Mouse (Mus musculus) heart, embryonic 13.5 days (tissue): ENCODE results near the gene Smoc2. TPM values are rescaled to one million over a fixed set of nuclear protein-coding genes. Genes with fewer than 3 reads are reported as not detected.
A peak's percentile ranks its signal among the peaks of the same experiment; 100 is the strongest.

Experiments
- ATAC-seq: fragments of 200-750 bp; cut with Nextera tagmentation; 2 replicates; pipeline ENCODE4 v1.8.0; 2017; ENCODE audit warnings: moderate TSS enrichment; ENCODE audit not compliant: insufficient number of reproducible peaks, low FRiP score, low TSS enrichment; ENCODE audit errors: extremely low read depth
- H3K27ac ChIP-seq: fragments of 300-500 bp; sonication (generic); replicated peaks from 2 replicates; pipeline ENCODE4 v1.5.1; 2015; ENCODE audit warnings: moderate library complexity, mild to moderate bottlenecking, inconsistent platforms
- H3K27me3 ChIP-seq: fragments of 300-500 bp; sonication (generic); replicated peaks from 2 replicates; pipeline ENCODE4 v1.6.1; 2015; ENCODE audit warnings: mild to moderate bottlenecking, inconsistent platforms
- H3K36me3 ChIP-seq: fragments of 300-500 bp; sonication (generic); 2 replicates; pipeline ENCODE4 v1.6.1; 2015; ENCODE audit warnings: mild to moderate bottlenecking, inconsistent platforms
- H3K4me1 ChIP-seq: fragments of 300-500 bp; sonication (generic); 2 replicates; pipeline ENCODE4 v1.6.1; 2015; ENCODE audit warnings: inconsistent platforms
- H3K4me2 ChIP-seq: fragments of 300-500 bp; sonication (generic); 2 replicates; pipeline ENCODE4 v1.6.1; 2015; ENCODE audit warnings: inconsistent platforms, mild to moderate bottlenecking, moderate library complexity
- H3K4me3 ChIP-seq: fragments of 300-500 bp; sonication (generic); 2 replicates; pipeline ENCODE4 v1.5.1; 2015; ENCODE audit warnings: moderate library complexity, mild to moderate bottlenecking, inconsistent platforms
- H3K9ac ChIP-seq: fragments of 300-500 bp; sonication (generic); 2 replicates; pipeline ENCODE4 v1.6.1; 2015; ENCODE audit warnings: inconsistent platforms, mild to moderate bottlenecking, moderate library complexity
- H3K9me3 ChIP-seq: fragments of 300-500 bp; sonication (generic); 2 replicates; pipeline ENCODE4 v1.6.1; 2016; ENCODE audit warnings: inconsistent platforms
- WGBS: fragments of 180-500 bp; shearing (Covaris S2); methylation state at CpG from one replicate; pipeline ENCODE4 v1.1.7; 2015; ENCODE audit warnings: mixed read lengths; 5-methylcytosine and 5-hydroxymethylcytosine counted together
- polyA plus RNA-seq: library from polyadenylated mRNA; unstranded; fragments of >200 nt; fragmentation: Nextera tagmentation; extraction: Ambion mirVana; gene quantifications from 2 replicates; pipeline ENCODE4 v1.2.1, GENCODE M21; 2015

Smoc2 gene
- polyA plus RNA-seq, 1 experiment from 2014 or later: 48.1 TPM

DNA sequence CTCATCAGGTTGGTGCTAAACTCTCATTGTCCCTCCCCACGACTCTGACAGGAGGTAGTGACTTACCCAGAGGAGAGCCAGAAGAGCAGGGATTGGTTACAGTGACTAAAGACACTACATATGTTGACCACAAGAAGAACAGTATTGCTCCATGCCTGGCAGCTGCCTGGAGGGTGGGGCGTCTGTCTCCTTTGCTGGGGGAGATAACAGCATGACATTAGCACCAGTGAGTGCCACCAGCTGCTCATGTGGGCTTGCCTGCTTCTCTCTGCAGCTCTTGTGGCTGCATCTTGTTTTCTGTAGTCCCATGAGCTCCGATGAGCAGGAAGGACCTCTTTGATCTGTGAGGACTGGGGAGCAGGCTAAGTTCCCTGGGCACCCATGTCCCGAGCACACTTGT is 29.7 kb upstream of the Smoc2 start:
- Histone ChIP-seq H3K4me3 (no peak overlapping the region), H3K9ac (no peak overlapping the region), H3K36me3 (no peaks in the 10 kb centered on the region), H3K27me3 (peaks cover 67% of the 10 kb centered on the region), H3K4me2 (no peak overlapping the region), H3K27ac (no peak overlapping the region), H3K9me3 (no peaks in the 10 kb centered on the region), H3K4me1 (peaks cover 21% of the 10 kb centered on the region)
- WGBS: 26% methylated on average over 4 of the region's 4 CpGs
- ATAC-seq: no peak

DNA sequence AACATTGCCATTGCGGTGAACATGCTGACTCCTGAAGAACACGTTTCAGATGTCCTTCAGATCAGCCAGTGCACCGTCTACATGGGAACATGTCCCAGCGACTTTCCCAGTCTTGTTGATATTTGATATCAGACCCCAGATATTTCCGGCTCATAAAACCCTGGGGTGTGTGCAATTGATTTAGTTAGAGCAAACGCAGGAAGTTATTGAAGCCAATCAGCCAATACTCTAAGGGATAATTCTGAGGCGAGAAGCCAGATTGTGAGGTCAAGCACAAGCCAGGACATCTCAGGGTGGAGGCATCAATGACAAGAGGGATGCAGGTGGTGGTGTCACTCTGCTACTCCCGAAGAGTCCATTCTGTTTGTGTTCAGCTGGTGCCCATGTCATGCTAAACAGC is 28.9 kb upstream of the Smoc2 start:
- Histone ChIP-seq H3K27me3 (peaks cover 67% of the 10 kb centered on the region), H3K4me2 (no peak overlapping the region), H3K4me3 (no peak overlapping the region), H3K36me3 (no peaks in the 10 kb centered on the region), H3K9me3 (no peaks in the 10 kb centered on the region), H3K4me1 (peaks cover 21% of the 10 kb centered on the region), H3K9ac (no peak overlapping the region), H3K27ac (no peak overlapping the region)
- WGBS: 68% methylated on average over 8 of the region's 8 CpGs
- no peak for ATAC-seq

DNA sequence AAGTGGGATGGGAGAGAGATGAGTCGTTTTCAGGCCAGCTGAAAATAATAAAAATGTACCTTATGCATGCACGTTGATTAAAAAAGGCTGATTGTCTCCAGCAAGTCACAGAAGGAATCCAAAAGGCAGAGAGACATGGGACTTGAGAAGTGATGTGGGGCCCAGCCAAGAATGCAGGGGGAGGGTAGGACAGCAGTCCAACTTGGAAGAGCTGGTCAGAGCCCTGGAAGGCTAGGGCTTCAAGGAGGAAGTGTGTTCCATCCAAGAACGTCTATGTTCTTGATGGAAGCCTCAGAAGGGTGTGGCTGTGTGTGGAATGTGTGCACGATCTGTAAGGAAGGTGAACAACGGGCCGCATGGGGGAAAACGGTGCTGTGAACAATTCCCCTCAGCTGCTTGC is 26.9 kb upstream of the Smoc2 start:
- H3K27me3 ChIP-seq: peaks cover 69% of the 10 kb centered on the region

DNA sequence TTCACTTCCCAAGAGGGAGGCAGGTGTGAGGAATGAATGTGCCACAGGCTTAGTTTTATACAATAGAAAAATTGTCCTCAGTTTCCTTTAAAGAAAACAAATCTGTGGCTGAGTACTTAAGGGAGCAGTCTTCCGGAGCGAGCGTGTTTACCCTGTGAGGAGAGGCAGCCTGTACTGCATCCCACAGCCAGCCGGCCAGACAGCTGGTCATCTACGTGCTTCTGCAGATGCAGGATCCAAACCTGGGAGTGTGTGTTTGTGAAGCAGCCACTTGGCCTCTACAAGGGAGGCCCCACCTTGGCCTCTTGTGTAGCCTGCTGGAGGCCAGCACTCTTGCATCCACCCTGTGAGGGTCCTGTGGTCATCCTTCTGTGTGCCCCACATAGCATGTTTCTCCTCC is 24.7 kb upstream of the Smoc2 start:
- 60% methylated on average over 5 of the region's 5 CpGs for WGBS
- H3K4me1 ChIP-seq: peaks cover 16% of the 10 kb centered on the region
- no peak overlapping the region for H3K9ac ChIP-seq
- no peak overlapping the region for H3K4me2 ChIP-seq
- no peaks in the 10 kb centered on the region for H3K9me3 ChIP-seq
- ATAC-seq: no peak
- H3K27ac ChIP-seq: no peak overlapping the region
- H3K27me3 ChIP-seq: peaks cover 67% of the 10 kb centered on the region
- no peaks in the 10 kb centered on the region for H3K36me3 ChIP-seq
- no peak overlapping the region for H3K4me3 ChIP-seq

More for the DNA sequence above, 26.9 kb upstream of the Smoc2 start:
- Histone ChIP-seq H3K4me3 (no peak overlapping the region), H3K9ac (no peak overlapping the region), H3K4me2 (no peak overlapping the region), H3K36me3 (no peaks in the 10 kb centered on the region), H3K27ac (no peak overlapping the region), H3K9me3 (no peaks in the 10 kb centered on the region), H3K4me1 (peaks cover 21% of the 10 kb centered on the region)
- 63% methylated on average over 7 of the region's 7 CpGs for WGBS
- no peak for ATAC-seq

DNA sequence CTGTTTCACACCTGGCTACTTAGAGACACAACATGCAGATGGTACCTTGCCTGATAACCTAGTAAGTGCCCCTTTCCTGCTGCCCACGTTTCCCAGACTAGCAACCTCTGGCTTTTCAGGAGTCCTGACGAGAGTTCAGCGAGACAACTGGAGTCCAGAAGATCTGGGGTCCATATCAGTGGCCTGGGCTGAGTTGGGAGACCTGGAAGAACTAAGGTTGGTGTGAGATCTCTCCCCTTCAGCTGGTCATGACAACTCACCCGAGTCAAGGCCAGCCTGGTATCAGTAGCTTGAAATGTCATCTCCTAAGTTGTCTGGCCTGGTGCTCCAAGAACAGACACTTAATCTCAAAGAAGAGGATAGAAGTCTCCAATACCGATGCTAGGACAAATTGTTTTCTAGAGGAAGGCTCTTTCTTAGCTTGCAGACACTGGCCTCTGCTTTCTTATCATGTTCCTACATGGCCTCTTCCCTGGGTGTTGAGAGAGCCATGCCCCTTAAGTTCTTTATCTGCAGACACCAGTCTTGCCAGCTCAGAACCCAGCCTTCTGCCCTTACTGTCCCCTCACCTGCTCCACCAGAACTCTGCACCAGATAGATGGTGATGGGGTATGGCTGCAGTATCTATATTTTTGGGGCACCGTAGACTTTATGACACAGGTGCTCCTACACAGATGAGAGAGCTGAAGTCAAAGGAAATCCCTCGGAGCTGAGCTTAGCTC is 21.3 kb upstream of the Smoc2 start:
- no peak overlapping the region for H3K4me3 ChIP-seq
- H3K4me2 ChIP-seq: no peak overlapping the region
- 55% methylated on average over 7 of the region's 7 CpGs for WGBS
- no peak overlapping the region for H3K27ac ChIP-seq
- peaks cover 19% of the 10 kb centered on the region for H3K4me1 ChIP-seq
- H3K27me3 ChIP-seq: peaks cover 67% of the 10 kb centered on the region
- no peaks in the 10 kb centered on the region for H3K9me3 ChIP-seq
- H3K36me3 ChIP-seq: no peaks in the 10 kb centered on the region
- H3K9ac ChIP-seq: no peak overlapping the region
- no peak for ATAC-seq

DNA sequence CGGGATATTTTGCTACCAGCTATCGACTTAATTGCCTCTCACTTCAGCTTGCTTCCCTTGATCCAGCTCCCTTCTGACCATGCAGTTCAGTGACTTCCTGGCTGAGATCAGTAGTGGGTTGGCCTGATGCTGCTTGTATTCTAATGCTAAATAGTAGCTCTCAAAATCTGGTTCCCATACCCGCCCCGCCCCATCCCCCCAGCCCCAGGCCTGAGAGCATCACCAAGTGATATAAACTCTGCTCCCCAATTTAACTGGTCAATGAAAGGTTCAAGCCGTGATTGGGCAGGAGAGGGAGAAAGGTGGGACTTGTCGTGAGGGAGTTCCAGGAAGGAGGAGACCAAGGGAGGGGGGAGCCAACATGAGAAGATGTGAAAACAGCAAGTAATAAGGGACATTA is 20.4 kb upstream of the Smoc2 start:
- H3K27me3 ChIP-seq: peaks cover 67% of the 10 kb centered on the region
- WGBS: 40% methylated on average over 6 of the region's 6 CpGs
- H3K4me1 ChIP-seq: peaks cover 19% of the 10 kb centered on the region

DNA sequence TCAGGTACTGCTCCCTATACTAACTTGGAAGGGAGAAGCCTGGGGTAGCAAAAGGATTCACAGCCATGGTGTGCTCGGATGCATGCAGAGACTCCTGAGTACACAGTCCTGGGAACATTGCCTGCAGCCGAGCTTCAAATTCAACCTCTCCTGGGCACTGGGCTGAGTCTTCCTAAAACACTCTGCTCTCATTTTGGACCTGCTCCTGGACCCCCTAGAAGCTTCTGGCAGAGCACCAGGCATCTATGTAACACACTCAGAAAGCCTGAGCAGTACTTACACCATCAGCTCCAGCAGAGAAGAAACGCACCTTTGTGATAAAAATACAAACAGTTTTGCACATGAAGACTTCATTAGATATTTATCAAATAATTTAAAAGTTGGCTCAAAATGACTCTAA is 18.3 kb upstream of the Smoc2 start:
- no peaks in the 10 kb centered on the region for H3K9me3 ChIP-seq
- 73% methylated on average over 3 of the region's 3 CpGs for WGBS
- H3K4me2 ChIP-seq: no peak overlapping the region
- H3K4me1 ChIP-seq: peaks cover 25% of the 10 kb centered on the region
- no peak overlapping the region for H3K4me3 ChIP-seq
- no peak overlapping the region for H3K9ac ChIP-seq
- no peak for ATAC-seq
- peaks cover 52% of the 10 kb centered on the region for H3K27me3 ChIP-seq
- no peaks in the 10 kb centered on the region for H3K36me3 ChIP-seq
- H3K27ac ChIP-seq: no peak overlapping the region

More for the DNA sequence above, 20.4 kb upstream of the Smoc2 start:
- no peak for ATAC-seq
- H3K9me3 ChIP-seq: no peaks in the 10 kb centered on the region
- H3K9ac ChIP-seq: no peak overlapping the region
- no peaks in the 10 kb centered on the region for H3K36me3 ChIP-seq
- no peak overlapping the region for H3K4me3 ChIP-seq
- no peak overlapping the region for H3K4me2 ChIP-seq
- no peak overlapping the region for H3K27ac ChIP-seq

DNA sequence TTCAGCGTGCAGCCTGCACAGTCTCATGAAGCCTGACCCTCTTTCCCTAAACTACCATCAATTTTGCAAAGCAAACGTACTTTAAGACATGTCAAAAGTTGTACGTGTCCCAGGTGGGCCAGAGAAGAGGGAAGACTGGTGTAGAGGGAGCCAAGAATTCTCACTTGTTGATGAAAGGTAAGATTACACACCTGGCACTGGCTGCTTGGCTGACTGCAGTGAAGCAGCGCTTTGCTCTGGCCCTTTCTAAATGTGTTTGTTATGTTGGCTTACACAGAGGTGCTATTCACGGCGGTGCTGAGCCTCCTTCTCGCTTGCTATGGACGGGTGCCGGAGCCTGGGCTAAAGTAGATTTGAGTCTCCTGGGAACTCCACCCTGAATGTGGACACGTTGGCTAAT is 17.1 kb upstream of the Smoc2 start:
- Histone ChIP-seq H3K9me3 (no peaks in the 10 kb centered on the region), H3K27me3 (peaks cover 51% of the 10 kb centered on the region), H3K9ac (no peak overlapping the region), H3K36me3 (no peaks in the 10 kb centered on the region), H3K4me2 (no peak overlapping the region), H3K4me1 (peaks cover 25% of the 10 kb centered on the region), H3K4me3 (no peak overlapping the region), H3K27ac (no peak overlapping the region)
- 78% methylated on average over 10 of the region's 10 CpGs for WGBS
- ATAC-seq: no peak

DNA sequence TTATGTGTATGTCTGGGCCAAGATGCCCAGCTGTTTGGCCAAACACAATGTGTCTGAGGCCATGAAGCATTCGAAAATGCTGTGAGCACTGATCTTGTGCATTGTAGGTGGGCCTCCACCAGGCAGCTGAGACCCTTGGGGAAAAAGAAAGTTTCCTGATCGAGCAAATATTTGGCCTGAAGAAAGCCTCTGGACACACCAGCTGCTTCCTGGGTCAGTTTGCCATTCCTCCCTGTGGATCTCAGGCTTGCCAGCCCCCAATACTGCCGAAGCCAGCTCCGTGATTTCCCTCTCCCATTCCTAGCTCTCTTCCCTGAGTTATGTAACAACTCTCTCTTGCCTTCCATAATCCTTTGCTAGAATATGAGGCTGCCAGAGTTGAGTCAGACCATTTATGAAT is 11.3 kb upstream of the Smoc2 start:
- Histone ChIP-seq H3K27ac (no peak overlapping the region), H3K36me3 (no peaks in the 10 kb centered on the region), H3K4me1 (peaks cover 24% of the 10 kb centered on the region), H3K9me3 (no peaks in the 10 kb centered on the region), H3K4me3 (no peak overlapping the region), H3K9ac (no peak overlapping the region), H3K4me2 (no peak overlapping the region), H3K27me3 (peaks cover 59% of the 10 kb centered on the region)
- WGBS: 69% methylated on average over 4 of the region's 4 CpGs
- ATAC-seq: no peak

DNA sequence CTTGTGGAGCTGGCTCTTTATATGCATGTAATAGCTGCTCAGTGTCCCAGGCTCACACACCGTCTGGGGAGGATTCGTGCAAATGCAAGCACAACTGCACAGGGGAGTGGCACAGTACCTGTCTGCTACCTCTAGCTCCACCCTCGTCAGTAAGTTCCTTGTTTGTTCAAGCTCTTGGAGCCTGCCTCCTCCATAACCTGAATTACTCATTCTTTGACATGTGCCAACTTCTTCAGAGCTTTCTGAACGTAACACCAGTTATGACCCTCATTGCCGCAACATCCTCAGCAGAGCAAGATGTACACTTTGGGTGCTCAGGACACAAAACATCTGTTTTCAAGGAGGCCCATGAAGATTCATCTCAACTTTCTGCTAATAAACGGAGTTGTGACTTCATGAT is 5.9 kb upstream of the Smoc2 start:
- Histone ChIP-seq H3K9ac (no peak overlapping the region), H3K36me3 (no peaks in the 10 kb centered on the region), H3K4me1 (no peaks in the 10 kb centered on the region), H3K4me2 (no peak overlapping the region), H3K27ac (no peak overlapping the region), H3K9me3 (no peaks in the 10 kb centered on the region), H3K27me3 (peaks cover 88% of the 10 kb centered on the region), H3K4me3 (no peak overlapping the region)
- ATAC-seq: no peak
- 68% methylated on average over 6 of the region's 6 CpGs for WGBS

DNA sequence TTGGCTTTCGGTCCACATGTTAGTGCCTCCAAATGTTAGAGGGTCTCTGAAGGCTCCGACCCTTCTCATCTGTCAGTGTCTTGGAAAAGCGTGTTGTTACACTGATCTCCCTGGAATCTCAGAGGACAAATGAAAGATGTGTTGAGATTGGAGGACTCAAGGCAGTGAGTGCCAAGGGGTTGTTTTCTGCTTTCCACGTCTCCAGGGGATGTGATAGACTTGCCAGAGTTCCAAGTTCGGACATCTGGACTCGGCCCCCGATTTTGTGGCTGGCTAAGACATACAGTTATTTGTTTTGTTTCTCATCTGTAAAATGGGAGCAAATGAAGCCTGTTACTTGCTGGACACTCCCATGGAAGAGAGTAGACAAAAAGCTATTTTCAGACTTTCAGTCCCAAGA is 2.0 kb upstream of the Smoc2 start:
- no peak for ATAC-seq
- no peak overlapping the region for H3K4me2 ChIP-seq
- no peak overlapping the region for H3K4me3 ChIP-seq
- no peaks in the 10 kb centered on the region for H3K9me3 ChIP-seq
- H3K9ac ChIP-seq: no peak overlapping the region
- H3K4me1 ChIP-seq: peaks cover 24% of the 10 kb centered on the region
- peaks cover 96% of the 10 kb centered on the region for H3K27me3 ChIP-seq
- no peaks in the 10 kb centered on the region for H3K36me3 ChIP-seq
- WGBS: 80% methylated on average over 7 of the region's 7 CpGs
- H3K27ac ChIP-seq: no peak overlapping the region

DNA sequence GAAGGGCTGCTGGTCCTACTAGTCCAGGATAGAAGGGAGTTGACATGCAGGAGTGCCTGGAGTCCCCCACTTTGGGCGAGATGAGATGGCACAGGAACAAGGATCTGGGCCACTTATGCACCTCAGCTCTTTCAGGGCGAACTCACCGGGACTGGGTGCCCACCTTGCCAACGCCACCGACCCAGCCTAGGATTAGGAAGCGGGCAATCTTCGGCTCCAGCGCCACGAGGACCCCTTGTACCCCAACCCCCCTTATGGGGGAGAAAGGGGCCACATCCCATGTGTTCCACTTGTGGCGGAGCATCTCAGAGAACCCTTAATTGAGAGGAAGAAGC is 627 bp downstream of the Smoc2 start:
- Histone ChIP-seq H3K27me3 (peaks cover 100% of the 10 kb centered on the region), H3K9ac (peak overlapping the region; percentile 38), H3K36me3 (no peaks in the 10 kb centered on the region), H3K4me2 (peak overlapping the region; percentile 82), H3K4me3 (peak overlapping the region; percentile 58), H3K4me1 (peaks cover 24% of the 10 kb centered on the region), H3K9me3 (no peaks in the 10 kb centered on the region), H3K27ac (no peak overlapping the region)
- no peak for ATAC-seq
- 4% methylated on average over 10 of the region's 10 CpGs for WGBS
